Mouse (Mus musculus) stomach, postnatal 0 days (tissue): ENCODE data around the gene Fer1l5. TPM values are rescaled to one million over a fixed set of nuclear protein-coding genes. Genes with fewer than 3 reads are reported as not detected.

Experiments used
- ATAC-seq: fragments of 200-750 bp; cut with Nextera tagmentation; 2 replicates; pipeline ENCODE4 v1.8.0; 2017; ENCODE audit not compliant: low FRiP score, low TSS enrichment
- DNase-seq: peaks from one replicate; pipeline ENCODE4 v3.0.0-alpha.2; 2016; ENCODE audit warnings: low spot score
- H3K27ac ChIP-seq: fragments of 300-500 bp; sonication (generic); replicated peaks from 2 replicates; pipeline ENCODE4 v1.5.1; 2014; ENCODE audit warnings: mild to moderate bottlenecking, control low read depth
- H3K27me3 ChIP-seq: fragments of 300-500 bp; sonication (generic); 2 replicates; pipeline ENCODE4 v1.6.1; 2014; ENCODE audit warnings: low read length; ENCODE audit not compliant: control insufficient read depth, insufficient read depth
- H3K36me3 ChIP-seq: fragments of 300-500 bp; sonication (generic); 2 replicates; pipeline ENCODE4 v1.6.1; 2014; ENCODE audit warnings: low read length, mixed read lengths; ENCODE audit not compliant: control insufficient read depth, insufficient read depth
- H3K4me1 ChIP-seq: fragments of 300-500 bp; sonication (generic); replicated peaks from 2 replicates; pipeline ENCODE4 v1.6.1; 2014; ENCODE audit warnings: antibody characterized with exemption; ENCODE audit not compliant: control insufficient read depth, insufficient read depth
- H3K4me2 ChIP-seq: fragments of 300-500 bp; sonication (generic); replicated peaks from 2 replicates; pipeline ENCODE4 v1.6.1; 2014; ENCODE audit warnings: low read depth, mild to moderate bottlenecking, control low read depth, moderate library complexity
- H3K4me3 ChIP-seq: fragments of 300-500 bp; sonication (generic); 2 replicates; pipeline ENCODE4 v1.5.1; 2014; ENCODE audit warnings: low read depth, low read length, control low read depth
- H3K9ac ChIP-seq: fragments of 300-500 bp; sonication (generic); 2 replicates; pipeline ENCODE4 v1.6.1; 2014; ENCODE audit warnings: mild to moderate bottlenecking, low read length, control low read depth, mixed read lengths
- H3K9me3 ChIP-seq: fragments of 300-500 bp; sonication (generic); 2 replicates; pipeline ENCODE4 v1.6.1; 2016; ENCODE audit warnings: low read length; ENCODE audit not compliant: control insufficient read depth
- CTCF ChIP-seq: IDR thresholded peaks from 2 replicates; pipeline ENCODE4 v1.5.1; 2016; ENCODE audit warnings: antibody characterized with exemption, low read depth, mild to moderate bottlenecking, moderate library complexity
- EP300 ChIP-seq: optimal IDR thresholded peaks from 2 replicates; pipeline ENCODE3; 2016; ENCODE audit warnings: antibody characterized with exemption
- WGBS: fragments of 180-500 bp; shearing (Covaris S2); extraction: QIAGEN DNeasy Blood & Tissue Kit; methylation state at CpG from one replicate; pipeline ENCODE4 v1.1.7; 2014; 5-methylcytosine and 5-hydroxymethylcytosine counted together
- polyA plus RNA-seq: library from polyadenylated mRNA; unstranded; fragments of >200 nt; fragmentation: Nextera tagmentation; extraction: Ambion mirVana; gene quantifications from 2 replicates; pipeline ENCODE4 v1.2.1, GENCODE M21; 2015

Fer1l5 gene
- polyA plus RNA-seq, 1 experiment from 2014 or later = 0.13 TPM

DNA sequence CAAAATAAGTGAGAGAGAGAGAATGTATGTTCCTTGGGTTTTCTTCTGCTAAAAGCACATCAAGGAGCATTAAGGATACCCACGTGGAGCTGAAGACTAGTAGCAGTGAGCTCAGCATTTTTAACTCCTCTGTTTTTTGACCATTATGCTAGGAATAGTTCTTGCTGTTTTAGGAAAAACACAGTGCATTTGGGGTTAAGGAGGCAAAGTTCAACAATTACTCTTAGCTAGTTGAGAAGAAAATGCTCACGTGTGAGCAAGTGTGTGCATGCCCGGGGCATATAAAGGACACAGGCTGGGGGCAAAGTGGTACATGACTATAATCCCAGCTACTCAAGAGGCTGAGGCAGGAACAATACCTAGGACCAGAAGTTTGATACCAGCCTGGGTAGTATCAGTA is 61.5 kb downstream of the Fer1l5 start:
- ATAC-seq (no peak), DNase-seq (no peak)
- WGBS = 79% methylated on average over 3 of the region's 3 CpGs
- H3K27me3 ChIP-seq = no peaks in the 10 kb centered on the region
- no peaks in the 10 kb centered on the region for H3K9me3 ChIP-seq
- H3K9ac ChIP-seq = no peak overlapping the region
- H3K27ac ChIP-seq = no peak overlapping the region
- H3K36me3 ChIP-seq = peaks cover 19% of the 10 kb centered on the region
- H3K4me1 ChIP-seq = no peaks in the 10 kb centered on the region
- H3K4me2 ChIP-seq = no peak overlapping the region
- TF ChIP-seq EP300 (no peak), CTCF (no peak)
- no peak overlapping the region for H3K4me3 ChIP-seq

GRCm38 (mm10) chr1:36435071-36435470 is 63.0 kb downstream of the Fer1l5 start:
- TF ChIP-seq EP300 (no peak), CTCF (no peak)
- 58% methylated on average over 4 of the region's 4 CpGs for WGBS
- Histone ChIP-seq H3K9ac (no peak overlapping the region), H3K9me3 (no peaks in the 10 kb centered on the region), H3K36me3 (peaks cover 15% of the 10 kb centered on the region), H3K4me3 (no peak overlapping the region), H3K27me3 (no peaks in the 10 kb centered on the region), H3K27ac (no peak overlapping the region), H3K4me2 (no peak overlapping the region), H3K4me1 (no peaks in the 10 kb centered on the region)
- DNase-seq = no peak
- ATAC-seq = no peak

DNA sequence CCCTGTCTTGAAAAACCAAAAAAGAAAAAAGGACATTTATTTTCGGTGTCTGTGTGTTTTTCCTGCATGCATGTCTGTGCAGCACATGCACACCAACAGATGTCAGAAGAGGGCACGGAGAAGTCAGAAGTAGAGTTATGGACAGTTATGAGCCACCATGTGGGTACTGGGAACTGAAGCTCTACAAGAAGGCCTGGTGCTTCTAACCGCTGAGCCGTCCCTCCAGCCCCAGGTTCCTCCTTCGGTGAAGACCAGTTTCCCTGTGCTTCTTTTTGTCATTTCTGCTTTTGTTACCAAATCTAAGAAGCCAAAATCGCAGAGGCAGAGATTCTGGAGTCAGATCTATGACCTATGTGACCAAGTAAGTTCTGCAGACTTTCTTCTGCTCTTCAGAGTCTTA is 64.4 kb downstream of the Fer1l5 start:
- Histone ChIP-seq H3K9ac (no peak overlapping the region), H3K4me1 (no peaks in the 10 kb centered on the region), H3K27me3 (no peaks in the 10 kb centered on the region), H3K4me2 (no peak overlapping the region), H3K36me3 (peaks cover 13% of the 10 kb centered on the region), H3K9me3 (no peaks in the 10 kb centered on the region), H3K27ac (no peak overlapping the region), H3K4me3 (no peak overlapping the region)
- TF ChIP-seq CTCF (no peak), EP300 (no peak)
- DNase-seq (no peak), ATAC-seq (no peak)
- WGBS = 94% methylated on average over 6 of the region's 6 CpGs

DNA sequence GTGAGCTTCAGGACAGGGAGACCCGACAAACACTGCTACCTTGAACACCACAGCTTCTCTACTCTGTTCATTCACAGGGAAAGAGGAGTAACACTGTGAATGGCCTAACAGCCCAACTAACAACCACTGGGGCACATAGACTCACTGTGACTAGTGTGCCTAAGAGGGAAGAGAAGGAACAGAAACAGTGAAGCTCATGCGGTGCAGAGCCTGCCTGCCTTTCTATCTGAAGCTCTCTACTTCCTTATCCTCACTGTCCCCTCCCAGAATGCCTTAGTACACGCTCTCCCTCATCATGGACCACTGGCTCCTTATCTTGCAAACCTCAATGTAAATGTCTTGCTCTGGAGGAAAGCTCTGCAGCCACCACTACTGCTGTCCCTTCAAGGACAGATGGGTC is 65.1 kb downstream of the Fer1l5 start:
- no peak overlapping the region for H3K27ac ChIP-seq
- ATAC-seq = no peak
- H3K9ac ChIP-seq = no peak overlapping the region
- DNase-seq = no peak
- no peak overlapping the region for H3K4me3 ChIP-seq
- H3K4me2 ChIP-seq = no peak overlapping the region
- TF ChIP-seq EP300 (no peak), CTCF (no peak)
- no peaks in the 10 kb centered on the region for H3K9me3 ChIP-seq
- H3K27me3 ChIP-seq = no peaks in the 10 kb centered on the region
- 84% methylated on average over 3 of the region's 3 CpGs for WGBS
- peaks cover 13% of the 10 kb centered on the region for H3K36me3 ChIP-seq
- no peaks in the 10 kb centered on the region for H3K4me1 ChIP-seq

- no peak for TF ChIP-seq CTCF
- no peak for TF ChIP-seq EP300
- Histone ChIP-seq H3K9ac (no peak overlapping the region), H3K4me3 (no peak overlapping the region), H3K27me3 (no peaks in the 10 kb centered on the region), H3K4me2 (no peak overlapping the region), H3K36me3 (peaks cover 8% of the 10 kb centered on the region), H3K9me3 (no peaks in the 10 kb centered on the region), H3K4me1 (no peaks in the 10 kb centered on the region), H3K27ac (no peak overlapping the region)
- 57% methylated on average over 4 of the region's 4 CpGs for WGBS
- DNase-seq (no peak), ATAC-seq (no peak)
Observed at GRCm38 (mm10) chr1:36441101-36441500, 69.0 kb downstream of the Fer1l5 start.

GRCm38 (mm10) chr1:36444471-36445464 is 72.7 kb downstream of the Fer1l5 start, which contains the start of gene Lman2l:
TSS of gene Lman2l (minus strand) at chr1:36445271.
- DNase-seq (peak; percentile 97), ATAC-seq (peak; percentile 99)
- TF ChIP-seq CTCF (peak; percentile 24; the same call in 1 of the 2 replicates), EP300 (no peak)
- Histone ChIP-seq H3K4me2 (peak within 1 kb of the TSS; percentile 96), H3K36me3 (no peaks in the 10 kb centered on the region), H3K4me1 (no peaks in the 10 kb centered on the region), H3K4me3 (peak within 1 kb of the TSS; percentile 79), H3K27me3 (no peaks in the 10 kb centered on the region), H3K9me3 (no peaks in the 10 kb centered on the region), H3K9ac (peak within 1 kb of the TSS; percentile 80), H3K27ac (peak within 1 kb of the TSS; percentile 73)
- WGBS = under 1% methylated on average over 57 of the region's 57 CpGs
